Mouse (Mus musculus) c-Kit-positive CD71-negative TER-119-negative erythroid progenitor cells, embryonic 14.5 days (primary cell): ENCODE measurements around the gene Trim12c.
"Not testable (repeated sequence)": the region's sequence is repeated elsewhere in the genome, so short reads cannot be mapped to it uniquely, and the experiment has no call there.

Experiments
- DNase-seq: peaks from one replicate; pipeline ENCODE4 v3.0.0-alpha.2; 2013; ENCODE audit warnings: low read depth

The Trim12c gene

DNA sequence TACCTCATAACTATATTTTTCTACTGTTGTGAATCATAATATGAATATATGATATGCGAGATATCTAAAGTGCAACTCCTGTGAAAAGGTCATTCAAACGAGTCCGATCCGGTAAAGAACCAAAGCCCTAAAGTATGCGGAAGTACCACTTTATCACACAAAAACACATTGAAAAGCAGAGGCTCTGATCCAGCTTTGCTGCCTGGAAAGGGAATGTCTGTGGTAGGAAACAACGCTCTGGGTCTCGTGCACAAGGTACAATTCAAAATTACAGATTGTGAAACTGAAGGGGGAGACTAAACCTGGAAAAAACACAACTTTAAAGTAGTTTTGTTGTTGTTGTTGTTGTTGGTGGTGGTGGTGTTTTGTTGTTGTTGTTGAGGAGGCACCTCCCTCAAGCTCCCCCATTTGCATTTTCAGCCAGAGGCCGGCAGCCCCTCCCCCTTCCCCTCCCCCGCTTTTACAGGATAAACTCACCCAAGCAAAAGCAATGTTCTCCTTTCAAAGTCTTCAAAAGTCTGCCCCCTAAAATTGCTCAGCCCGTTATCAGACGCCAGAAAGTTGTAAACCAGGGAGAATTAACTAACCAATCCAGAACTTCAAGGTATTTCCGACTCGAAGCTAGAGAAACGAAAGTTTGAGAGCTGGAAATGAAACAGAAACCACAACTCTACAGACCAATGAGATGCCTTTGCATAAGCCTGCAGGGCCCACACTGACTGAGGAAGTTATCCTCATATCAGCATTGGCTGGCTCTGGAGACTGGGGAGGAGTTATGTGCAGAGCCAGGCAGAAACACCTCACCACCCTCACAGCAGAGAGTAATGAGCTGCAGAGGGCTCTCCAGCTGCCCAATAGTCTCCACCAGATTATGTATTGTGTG is at the start of gene Trim12c:
Gene Trim12c, minus strand, starts transcription at position 646 of the 883 bp plus-strand sequence.
- DNase-seq, result peak; percentile 64

DNA sequence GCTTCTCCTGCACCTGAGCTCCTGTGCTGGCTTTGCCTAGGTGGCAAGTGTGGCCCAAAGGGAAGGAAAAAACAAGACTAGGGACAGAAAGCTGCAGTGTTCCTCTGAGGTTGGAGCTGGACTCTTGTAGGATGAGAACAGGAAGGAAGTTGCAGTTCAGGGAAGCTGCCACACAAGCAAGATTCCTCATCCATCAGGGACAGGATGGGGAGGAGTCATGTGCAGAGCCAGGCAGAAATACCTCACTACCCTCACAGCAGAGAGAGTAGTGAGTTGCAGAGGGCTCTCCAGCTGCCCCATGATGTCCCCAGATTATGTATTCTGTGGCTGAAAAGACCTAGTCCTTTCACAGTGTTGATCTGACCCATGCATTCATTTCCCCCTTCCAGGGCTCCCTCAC is 48.0 kb upstream of the Trim12c start:
- no peak for DNase-seq

DNA sequence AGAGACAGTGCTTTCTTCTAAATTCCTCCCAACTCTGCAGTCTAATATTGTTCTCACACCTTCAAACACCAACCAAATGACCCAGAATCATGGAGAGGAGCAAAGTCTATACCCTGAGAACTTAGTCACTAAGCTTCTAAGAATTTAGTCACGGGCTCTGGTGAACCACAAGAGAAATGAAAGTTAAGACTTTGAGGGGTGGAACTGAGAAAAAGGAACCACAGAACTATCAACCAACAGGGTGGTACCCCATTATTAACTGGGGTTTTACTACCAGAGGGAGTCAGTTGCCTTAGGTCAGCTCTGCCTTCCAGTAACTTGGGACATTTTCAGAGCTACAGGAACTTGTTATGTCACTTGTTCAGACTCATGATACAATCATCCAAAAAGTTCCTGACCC is 47.5 kb upstream of the Trim12c start, which contains the start of gene Trim30c:
Gene Trim30c, minus strand, starts transcription at position 140 of the 400 bp plus-strand sequence.
- DNase-seq, result peak; percentile 8

DNA sequence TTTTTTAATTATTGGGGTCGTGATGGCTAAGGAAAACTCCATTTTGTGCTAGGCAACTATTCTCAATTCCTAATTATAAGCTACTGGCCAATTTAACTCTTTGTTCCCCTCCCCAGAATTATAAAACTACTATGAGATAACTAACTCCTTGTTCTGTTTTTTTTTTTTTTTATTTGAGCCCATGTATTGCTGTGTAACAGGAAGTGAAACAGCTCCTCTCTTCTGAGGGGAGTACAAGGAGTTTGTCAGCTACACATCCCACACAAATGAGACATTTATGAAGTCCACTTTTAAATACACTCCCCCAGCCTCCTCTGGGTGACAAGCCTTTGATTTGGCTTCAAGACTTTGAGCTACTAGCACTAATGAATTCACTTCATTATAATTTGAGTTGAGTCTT is 45.3 kb upstream of the Trim12c start:
- no peak for DNase-seq

DNA sequence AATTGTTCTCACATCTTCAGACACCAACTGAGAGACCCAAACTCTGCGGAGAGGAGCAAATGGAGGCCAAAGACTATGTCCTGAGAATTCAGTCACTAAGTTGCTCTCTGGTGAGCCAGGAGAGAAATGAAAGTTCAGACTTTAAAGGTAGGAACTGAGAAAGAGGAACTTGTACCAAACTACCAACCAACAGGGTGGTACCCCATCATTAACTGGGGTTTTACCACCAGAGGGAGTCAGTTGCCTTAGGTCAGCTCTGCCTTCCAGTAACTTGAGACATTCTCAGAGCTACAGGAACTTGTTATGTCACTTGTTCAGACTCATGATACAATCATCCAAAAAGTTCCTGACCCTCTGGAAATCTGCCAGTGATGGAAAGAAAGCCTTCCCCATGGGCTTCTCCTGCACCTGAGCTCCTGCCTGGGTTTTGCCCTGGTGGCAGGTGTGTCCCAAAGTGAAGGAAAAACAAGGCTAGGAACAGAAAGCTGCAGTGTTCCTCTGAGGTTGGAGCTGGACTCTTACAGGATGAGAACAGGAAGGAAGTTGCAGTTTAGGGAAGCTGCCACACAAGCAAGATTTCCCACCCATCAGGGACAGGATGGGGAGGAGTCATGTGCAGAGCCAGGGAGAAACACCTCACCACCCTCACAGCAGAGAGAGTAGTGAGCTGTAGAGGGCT is 16.7 kb upstream of the Trim12c start, which contains the start of gene Trim30b:
Gene Trim30b, minus strand, starts transcription at position 149 of the 679 bp plus-strand sequence.
- DNase-seq, result no peak

DNA sequence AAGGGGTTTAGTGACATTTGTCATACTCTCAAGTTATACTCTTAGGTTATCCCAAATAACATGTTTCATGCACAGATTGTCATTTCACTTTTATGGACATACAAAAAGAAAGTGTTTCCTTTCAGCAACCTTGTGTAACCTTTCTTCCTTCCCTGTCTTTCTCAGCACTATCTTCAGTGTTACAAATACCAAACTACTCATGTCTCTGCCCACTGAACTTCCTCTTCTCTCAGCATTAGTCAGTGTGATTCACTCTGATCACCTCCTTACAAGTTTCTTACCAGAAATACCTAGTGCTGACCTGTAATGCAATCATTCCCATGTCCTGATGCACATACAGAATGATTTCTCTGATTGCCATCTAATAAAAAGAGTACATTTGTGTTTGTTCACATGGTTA is 13.2 kb upstream of the Trim12c start:
- DNase-seq, result no peak

DNA sequence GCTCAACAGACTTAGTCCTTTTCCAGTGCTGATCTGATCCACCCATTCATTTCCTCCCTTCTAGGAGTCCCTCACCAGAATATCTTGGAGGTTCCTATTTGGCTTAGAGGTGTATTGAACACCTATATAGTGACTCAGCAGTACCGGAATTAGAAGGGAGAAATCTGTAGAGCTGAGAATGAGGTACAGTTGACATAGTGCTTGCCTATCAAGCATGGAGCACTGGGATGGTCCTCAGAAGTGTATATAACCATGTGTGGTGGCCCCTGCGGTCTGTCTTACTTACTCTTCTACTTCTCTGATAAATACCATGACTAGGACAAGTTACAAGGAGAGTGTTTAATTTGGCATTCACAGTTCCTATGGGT is 422 bp upstream of the Trim12c start:
- no peak for DNase-seq

DNA sequence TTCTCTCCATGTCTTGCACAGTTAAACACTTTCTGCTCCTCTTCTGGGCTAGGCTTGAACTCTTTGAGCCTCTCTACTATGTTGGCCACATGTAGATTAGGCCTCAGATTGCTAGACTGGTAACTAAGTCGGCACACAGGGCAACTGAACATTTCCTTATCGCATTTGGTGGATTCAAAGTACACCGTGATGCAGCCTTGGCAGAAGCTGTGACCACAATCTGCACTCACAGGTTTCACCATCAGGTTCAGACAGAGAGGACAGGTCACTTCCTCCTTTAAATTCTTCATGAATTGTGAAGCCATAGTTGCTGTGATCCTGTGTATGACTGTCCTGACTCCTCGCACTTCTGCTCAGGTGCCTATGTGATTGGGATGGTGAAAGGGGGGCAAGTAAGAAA is 5.1 kb downstream of the Trim12c start:
- not testable (repeated sequence) for DNase-seq

DNA sequence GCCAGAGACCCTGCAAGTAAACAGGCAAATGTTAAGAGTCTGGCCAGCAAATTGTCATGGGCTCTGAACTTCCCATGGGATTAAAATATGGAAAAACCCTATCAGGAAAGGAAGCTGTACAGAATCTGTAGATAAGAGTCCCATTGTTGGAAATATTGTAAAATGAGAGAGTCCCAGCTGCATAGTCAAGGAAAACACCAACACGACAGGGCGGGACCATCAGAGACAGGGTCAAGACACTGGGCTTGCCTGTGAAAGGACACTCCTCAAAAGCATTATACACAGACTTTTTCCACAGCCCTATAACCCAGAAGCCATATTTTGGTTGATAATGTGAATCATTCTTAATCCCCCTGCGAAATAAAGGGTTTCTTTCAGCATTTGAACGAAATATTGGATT is 12.4 kb downstream of the Trim12c start:
- DNase-seq, result not testable (repeated sequence)

DNA sequence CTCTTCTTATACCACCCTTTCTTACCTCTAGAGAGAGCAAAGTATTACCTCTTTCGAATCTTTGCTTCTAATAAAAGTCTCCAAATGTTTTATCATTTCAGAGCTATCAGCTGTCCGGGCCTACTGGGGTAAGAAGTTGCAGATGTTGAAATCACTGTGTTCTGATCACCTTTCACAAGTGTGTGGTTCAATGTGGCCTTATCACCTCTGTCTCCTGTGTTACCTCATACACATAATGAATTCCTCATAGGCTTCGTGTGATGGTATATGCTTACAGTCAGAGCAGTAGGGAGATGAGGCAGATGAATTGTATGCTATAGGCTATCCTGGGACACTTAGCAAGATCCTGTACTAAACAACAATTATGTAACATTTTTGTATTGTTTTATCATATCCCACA is 17.6 kb downstream of the Trim12c start:
- not testable (repeated sequence) for DNase-seq

DNA sequence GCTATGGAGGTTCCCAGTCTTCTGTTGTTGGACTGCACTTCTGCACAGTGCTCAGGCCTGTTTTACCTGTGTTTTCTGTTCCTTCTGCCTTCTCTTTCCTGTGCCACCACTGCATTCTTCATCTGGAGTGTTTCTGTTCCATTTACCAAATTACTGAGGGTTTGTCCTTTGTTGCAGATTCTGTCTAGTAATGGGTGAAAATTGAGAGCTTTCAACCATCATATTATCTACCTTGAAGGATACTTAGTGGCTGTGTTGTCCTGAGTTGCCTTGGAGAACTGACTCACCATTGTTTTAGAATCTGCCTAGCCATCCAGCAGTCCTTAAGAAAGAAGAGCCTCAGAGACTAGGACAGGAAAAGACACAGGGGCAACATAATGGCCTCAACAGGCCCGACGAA is 24.0 kb downstream of the Trim12c start, which contains the start of gene Trim34b:
Gene Trim34b, plus strand, starts transcription at position 301 of the 400 bp plus-strand sequence.
- DNase-seq, result not testable (repeated sequence)

DNA sequence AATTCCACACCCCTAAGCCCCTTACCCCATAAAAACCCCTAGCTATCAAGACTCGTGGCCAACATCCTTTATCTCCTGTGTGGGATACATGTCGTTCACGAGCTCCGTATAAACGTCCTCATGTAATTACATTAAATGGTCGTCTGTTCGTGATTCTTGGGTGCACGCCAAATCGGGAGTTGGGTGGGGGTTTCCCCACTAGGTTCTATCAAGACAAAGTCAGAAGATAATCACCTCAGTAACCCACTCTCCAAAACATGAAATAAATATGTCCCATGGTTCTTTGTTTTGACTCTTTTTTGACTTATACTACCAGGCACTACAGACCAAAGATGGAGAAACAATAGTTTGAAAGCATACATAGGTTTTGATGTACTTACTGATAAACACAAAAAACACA is 31.1 kb downstream of the Trim12c start:
- DNase-seq, result no peak

DNA sequence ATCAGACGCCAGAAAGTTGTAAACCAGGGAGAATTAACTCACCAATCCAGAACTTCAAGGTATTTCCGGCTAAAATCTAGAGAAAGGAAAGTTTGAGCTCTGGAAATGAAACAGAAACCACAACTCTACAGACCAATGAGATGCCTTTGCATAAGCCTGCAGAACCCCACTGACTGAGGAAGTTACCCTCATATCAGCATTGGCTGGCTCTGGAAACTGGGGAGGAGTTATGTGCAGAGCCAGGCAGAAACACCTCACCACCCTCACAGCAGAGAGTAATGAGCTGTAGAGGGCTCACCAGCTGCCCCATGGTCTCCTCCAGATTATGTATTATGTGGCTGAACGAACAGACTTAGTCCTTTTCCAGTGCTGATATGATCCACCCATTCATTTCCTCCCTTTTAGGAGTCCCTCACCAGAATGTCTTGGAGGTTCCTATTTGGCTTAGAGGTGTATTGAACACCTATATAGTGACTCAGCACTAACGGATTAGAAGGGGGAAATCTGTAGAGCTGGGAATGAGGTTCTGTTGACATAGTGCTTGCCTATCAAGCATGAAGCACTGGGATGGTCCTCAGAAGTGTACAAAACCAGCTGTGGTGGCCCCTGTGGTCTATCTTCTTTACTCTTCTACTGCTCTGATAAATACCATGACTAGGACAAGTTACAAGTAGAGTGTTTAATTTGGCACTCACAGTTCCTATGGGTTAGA is 37.6 kb downstream of the Trim12c start, which contains the start of gene Trim12a:
Gene Trim12a, minus strand, starts transcription at position 98 of the 712 bp plus-strand sequence.
- not testable (repeated sequence) for DNase-seq

DNA sequence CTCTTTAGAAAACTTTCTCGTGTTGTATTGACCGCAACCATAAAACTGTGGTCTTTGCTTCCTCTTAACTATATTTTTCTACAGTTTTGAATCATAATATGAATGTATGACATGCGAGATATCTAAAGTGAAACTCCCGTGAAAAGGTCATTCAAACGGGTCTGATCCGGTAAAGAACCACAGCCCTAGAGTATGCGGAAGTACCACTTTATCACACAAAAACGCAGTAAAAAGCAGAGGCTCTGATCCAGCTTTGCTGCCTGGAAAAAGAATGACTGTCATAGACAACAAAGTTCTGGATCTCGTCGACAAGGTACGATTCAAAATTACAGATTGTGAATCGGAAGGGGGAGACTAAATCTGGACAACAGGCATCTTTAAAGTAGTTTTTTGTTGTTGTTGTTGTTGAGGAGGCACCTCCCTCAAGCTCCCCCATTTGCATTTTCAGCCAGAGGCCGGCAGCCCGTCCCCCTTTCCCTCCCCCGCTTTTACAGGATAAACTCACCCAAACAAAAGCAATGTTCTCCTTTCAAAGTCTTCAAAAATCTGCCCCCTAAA is 38.3 kb downstream of the Trim12c start:
- DNase-seq, result no peak

DNA sequence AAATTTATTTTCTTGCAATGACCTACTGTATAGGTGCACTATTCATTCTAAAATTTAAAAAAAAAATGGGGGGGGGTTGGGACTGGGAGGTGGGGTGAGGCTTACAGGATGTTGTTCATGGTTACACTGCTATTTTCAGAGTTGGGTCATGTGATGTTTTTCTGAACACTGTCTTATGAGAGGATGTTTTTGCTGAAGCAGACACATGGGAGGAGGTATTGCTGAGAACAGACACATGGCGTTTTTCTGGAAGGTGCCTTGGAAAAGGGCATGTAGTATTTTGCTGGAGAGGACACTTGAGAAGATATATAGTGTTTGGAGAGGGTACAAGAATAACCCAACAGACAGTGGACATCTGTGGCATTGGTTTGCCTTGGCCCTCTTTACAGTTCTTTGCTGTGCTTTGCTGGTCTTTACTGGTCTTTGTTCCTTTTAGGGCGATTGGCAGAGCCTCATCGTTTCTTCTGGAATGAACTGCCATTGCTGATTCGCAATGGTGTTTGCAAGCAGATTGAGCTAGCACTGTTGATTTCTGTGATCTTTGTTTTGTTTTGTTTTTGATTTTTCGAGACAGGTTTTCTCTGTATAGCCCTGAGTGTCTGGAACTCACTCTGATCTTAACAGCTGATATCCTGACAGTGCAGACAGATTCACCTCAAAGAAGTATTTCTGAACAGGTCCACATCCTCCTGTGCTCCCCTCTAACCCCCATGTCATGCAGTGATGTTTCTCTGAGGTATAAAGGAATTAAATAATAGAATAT is 61.3 kb downstream of the Trim12c start:
- no peak for DNase-seq

DNA sequence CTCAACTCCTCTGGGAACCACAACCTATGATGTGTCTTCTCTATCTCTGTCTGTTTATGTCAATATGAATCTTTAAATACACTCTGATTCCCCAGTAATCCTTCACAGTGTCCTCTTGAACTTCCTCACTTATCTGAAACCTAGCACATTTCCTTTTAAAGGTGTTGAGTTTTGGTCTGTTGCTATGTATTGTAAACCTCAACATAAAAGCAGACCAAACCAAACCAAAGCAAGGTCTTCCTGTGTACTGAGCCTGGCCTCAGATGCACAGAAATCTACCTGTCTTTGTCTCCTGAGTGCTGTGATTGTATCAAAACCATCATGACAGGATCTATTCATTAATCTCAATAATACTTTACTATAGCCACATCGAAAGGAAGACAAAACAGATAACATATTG is 62.5 kb downstream of the Trim12c start:
- no peak for DNase-seq
